Mouse (Mus musculus) midbrain, embryonic 10.5 days (tissue): Measurements from ENCODE around the gene Hist1h2bp. TPM values are rescaled to one million over a fixed set of nuclear protein-coding genes. Genes with fewer than 3 reads are reported as not detected.
"Not testable (repeated sequence)": the region's sequence is repeated elsewhere in the genome, so short reads cannot be mapped to it uniquely, and the experiment has no call there.

Experiments used
- DNase-seq: peaks from one replicate; pipeline ENCODE4 v3.0.0-alpha.2; 2017; ENCODE audit warnings: low spot score
- H3K27ac ChIP-seq: fragments of 300-500 bp; sonication (generic); replicated peaks from 2 replicates; pipeline ENCODE4 v1.5.1; 2016; ENCODE audit warnings: mild to moderate bottlenecking
- H3K27me3 ChIP-seq: fragments of 300-500 bp; sonication (generic); 2 replicates; pipeline ENCODE4 v1.6.1; 2016; ENCODE audit warnings: low read depth, mild to moderate bottlenecking; ENCODE audit not compliant: poor library complexity, severe bottlenecking
- H3K36me3 ChIP-seq: fragments of 300-500 bp; sonication (generic); 2 replicates; pipeline ENCODE4 v1.6.1; 2016; ENCODE audit warnings: mild to moderate bottlenecking, moderate library complexity
- H3K4me1 ChIP-seq: fragments of 300-500 bp; sonication (generic); 2 replicates; pipeline ENCODE4 v1.6.1; 2016
- H3K4me3 ChIP-seq: fragments of 300-500 bp; sonication (generic); 2 replicates; pipeline ENCODE4 v1.5.1; 2016; ENCODE audit warnings: mild to moderate bottlenecking, moderate library complexity
- H3K9me3 ChIP-seq: fragments of 300-500 bp; sonication (generic); replicated peaks from 2 replicates; pipeline ENCODE4 v1.6.1; 2016; ENCODE audit warnings: mild to moderate bottlenecking
- WGBS: fragments of 180-500 bp; shearing (Covaris S2); methylation state at CpG from one replicate; pipeline ENCODE4 v1.1.7; 2016; 5-methylcytosine and 5-hydroxymethylcytosine counted together
- polyA plus RNA-seq: library from polyadenylated mRNA; unstranded; fragments of >200 nt; fragmentation: Nextera tagmentation; extraction: Ambion mirVana; gene quantifications from 2 replicates; pipeline ENCODE4 v1.2.1, GENCODE M21; 2016

Hist1h2bp gene
- polyA plus RNA-seq, 1 experiment from 2014 or later, result 4.2 TPM

- peaks cover 41% of the 10 kb centered on the region for H3K4me1 ChIP-seq
- peak overlapping the region; percentile 76 for H3K4me3 ChIP-seq
- peak overlapping the region; percentile 97 for H3K27ac ChIP-seq
- DNase-seq, result peak; percentile 73
- no peaks in the 10 kb centered on the region for H3K27me3 ChIP-seq
- H3K9me3 ChIP-seq, result no peaks in the 10 kb centered on the region
- H3K36me3 ChIP-seq, result peaks cover 2% of the 10 kb centered on the region; the same call in 1 of the 2 replicates
- WGBS, result 8% methylated on average over 33 of the region's 33 CpGs
These were observed 8.2 kb upstream of the Hist1h2bp start for GRCm38 (mm10) chr13:21778814-21779766.

- DNase-seq, result peak; percentile 82
- Histone ChIP-seq H3K4me3 (peak within 1 kb of the TSS; percentile 76), H3K9me3 (no peaks in the 10 kb centered on the region), H3K4me1 (peaks cover 46% of the 10 kb centered on the region), H3K36me3 (no peaks in the 10 kb centered on the region), H3K27me3 (no peaks in the 10 kb centered on the region), H3K27ac (peak within 1 kb of the TSS; percentile 97)
- under 1% methylated on average over 44 of the region's 44 CpGs for WGBS
These were observed 7.2 kb upstream of the Hist1h2bp start, which contains the start of gene Hist1h1b for GRCm38 (mm10) chr13:21779767-21780731. TSS of gene Hist1h1b (minus strand) at chr13:21780625.

DNA sequence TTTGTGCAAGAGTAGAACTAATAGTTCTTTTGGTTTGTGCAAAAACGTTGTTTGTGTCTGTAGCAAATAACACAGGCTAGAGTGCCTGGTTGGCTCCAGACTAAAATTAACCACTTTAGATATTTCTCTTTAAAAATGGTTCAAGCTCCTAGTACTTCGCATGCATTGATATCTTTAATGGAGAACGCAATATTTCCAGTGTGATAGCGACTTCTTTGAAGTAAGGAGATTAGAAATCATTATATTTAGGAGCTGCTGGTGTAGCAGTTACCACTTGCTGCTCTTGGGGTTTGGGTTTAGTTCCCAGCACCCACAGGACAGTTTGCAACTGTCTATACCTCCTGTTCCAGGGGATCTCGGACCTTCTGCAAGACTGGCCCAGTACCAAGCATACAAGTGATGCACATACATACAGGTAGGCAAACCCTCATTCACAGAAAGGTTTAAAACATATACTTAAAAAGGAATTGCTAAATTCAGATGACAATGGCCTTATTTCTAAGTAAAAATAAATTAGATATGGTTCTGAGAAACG, 6.2 kb upstream of the Hist1h2bp start:
- DNase-seq, result no peak
- peak overlapping the region; percentile 97 for H3K27ac ChIP-seq
- no peaks in the 10 kb centered on the region for H3K9me3 ChIP-seq
- peak overlapping the region; percentile 76 for H3K4me3 ChIP-seq
- peaks cover 56% of the 10 kb centered on the region for H3K4me1 ChIP-seq
- H3K36me3 ChIP-seq, result no peaks in the 10 kb centered on the region
- no peaks in the 10 kb centered on the region for H3K27me3 ChIP-seq
- 43% methylated on average over 6 of the region's 6 CpGs for WGBS

DNA sequence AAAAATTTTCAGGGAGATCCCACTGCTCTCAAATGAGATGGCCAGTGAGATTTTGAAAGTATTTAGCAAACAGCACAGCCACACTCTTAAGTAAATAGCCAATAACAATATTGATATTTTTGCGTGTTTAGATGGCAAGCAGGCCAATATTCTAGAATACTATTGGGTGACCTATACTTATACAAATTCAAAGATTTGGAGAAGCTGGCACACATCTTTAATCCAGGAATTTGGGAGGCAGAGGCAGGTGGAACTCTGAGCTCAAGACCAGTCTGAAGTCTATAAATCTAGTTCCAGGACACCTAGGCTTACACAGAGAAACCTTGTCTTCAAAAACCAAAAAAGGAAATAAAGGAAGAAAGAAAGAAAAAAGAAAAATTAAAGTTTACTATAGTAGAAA, 5.6 kb upstream of the Hist1h2bp start:
- peak overlapping the region; percentile 97 for H3K27ac ChIP-seq
- no peak for DNase-seq

GRCm38 (mm10) chr13:21782361-21783254, 4.7 kb upstream of the Hist1h2bp start:
- Histone ChIP-seq H3K4me1 (peaks cover 59% of the 10 kb centered on the region), H3K4me3 (peak overlapping the region; percentile 59), H3K27ac (peak overlapping the region; percentile 97)
- DNase-seq, result peak; percentile 58
- WGBS, result 1% methylated on average over 19 of the region's 35 CpGs
- H3K27me3 ChIP-seq, H3K9me3 ChIP-seq, H3K36me3 ChIP-seq: not testable (repeated sequence)

More for the DNA sequence above, 5.6 kb upstream of the Hist1h2bp start:
- 91% methylated on average over 1 of the region's 1 CpGs for WGBS
- Histone ChIP-seq H3K36me3 (no peaks in the 10 kb centered on the region), H3K4me1 (peaks cover 62% of the 10 kb centered on the region), H3K27me3 (no peaks in the 10 kb centered on the region), H3K9me3 (no peaks in the 10 kb centered on the region), H3K4me3 (no peak overlapping the region; the same call in 1 of the 2 replicates)

GRCm38 (mm10) chr13:21783255-21783617, 4.0 kb upstream of the Hist1h2bp start, which contains the start of gene Hist1h3i:
TSS of gene Hist1h3i (minus strand) at chr13:21783370.
- peak within 1 kb of the TSS; percentile 59 for H3K4me3 ChIP-seq
- H3K9me3 ChIP-seq, result no peaks in the 10 kb centered on the region
- H3K4me1 ChIP-seq, result peaks cover 58% of the 10 kb centered on the region
- under 1% methylated on average over 17 of the region's 20 CpGs for WGBS
- peak; percentile 59 for DNase-seq
- H3K36me3 ChIP-seq, result no peaks in the 10 kb centered on the region
- peak within 1 kb of the TSS; percentile 97 for H3K27ac ChIP-seq
- no peaks in the 10 kb centered on the region for H3K27me3 ChIP-seq

- H3K27ac ChIP-seq, result peak overlapping the region; percentile 92
- no peaks in the 10 kb centered on the region for H3K36me3 ChIP-seq
- no peaks in the 10 kb centered on the region for H3K9me3 ChIP-seq
- H3K4me3 ChIP-seq, result peak overlapping the region; percentile 59
- H3K4me1 ChIP-seq, result peaks cover 58% of the 10 kb centered on the region
- 3% methylated on average over 9 of the region's 9 CpGs for WGBS
- DNase-seq, result peak; percentile 59
- H3K27me3 ChIP-seq, result no peaks in the 10 kb centered on the region
These were observed 3.5 kb upstream of the Hist1h2bp start for GRCm38 (mm10) chr13:21783734-21784161.

DNA sequence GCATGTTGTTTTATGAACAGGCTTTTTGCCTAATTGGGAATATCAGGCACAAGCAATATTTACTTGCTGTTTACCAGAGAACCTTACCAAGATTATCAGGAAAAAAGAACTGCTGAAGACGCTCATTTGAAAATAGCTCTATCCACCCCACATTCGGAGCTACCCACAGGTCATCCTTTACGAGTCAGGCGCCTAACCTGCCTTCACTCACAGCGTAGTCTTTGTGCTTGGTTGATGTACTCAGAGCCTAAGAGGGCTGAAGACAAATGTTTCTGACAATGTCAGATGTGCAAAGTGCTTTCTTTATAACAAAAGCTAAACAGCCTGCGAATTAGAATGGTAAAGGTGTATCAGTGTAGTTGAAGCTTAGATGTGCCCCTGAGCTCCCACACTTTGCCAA, 3.0 kb upstream of the Hist1h2bp start:
- 20% methylated on average over 6 of the region's 6 CpGs for WGBS
- Histone ChIP-seq H3K9me3 (no peaks in the 10 kb centered on the region), H3K4me1 (peaks cover 63% of the 10 kb centered on the region), H3K27me3 (no peaks in the 10 kb centered on the region), H3K36me3 (no peaks in the 10 kb centered on the region), H3K27ac (peak overlapping the region; percentile 92), H3K4me3 (peak overlapping the region; percentile 59)
- DNase-seq, result no peak

DNA sequence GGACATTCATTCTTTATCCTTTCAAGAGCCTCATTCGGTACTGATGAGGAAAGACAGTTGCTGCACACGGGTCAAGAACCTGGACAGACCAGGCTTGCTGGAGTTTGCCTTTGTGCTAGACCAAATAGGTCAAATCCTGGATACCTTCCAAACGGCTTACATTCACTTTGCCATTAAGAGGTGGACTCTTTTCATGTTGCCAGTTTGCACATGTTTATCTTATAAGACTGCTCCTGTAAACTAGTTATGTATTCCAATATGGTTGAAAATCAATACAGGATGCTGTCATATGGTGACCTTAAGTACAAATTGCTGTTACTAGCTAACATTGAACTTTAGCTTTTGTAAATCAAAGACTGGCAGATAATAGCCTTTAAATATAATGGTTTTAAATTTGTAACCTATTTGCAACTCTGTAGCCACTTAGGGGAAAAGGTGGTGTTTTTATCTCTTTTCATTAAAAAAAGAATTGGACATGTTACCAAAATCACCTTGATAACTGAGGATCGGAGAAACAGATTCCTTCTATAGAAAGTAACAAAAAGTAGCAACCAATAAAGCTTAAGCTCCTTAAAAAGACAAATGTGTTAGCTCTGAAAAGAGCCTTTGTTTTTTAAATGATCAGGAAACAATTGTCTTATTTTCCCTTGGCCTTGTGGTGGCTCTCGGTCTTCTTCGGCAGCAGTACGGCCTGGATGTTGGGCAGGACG, 917 bp upstream of the Hist1h2bp start:
- 5% methylated on average over 8 of the region's 8 CpGs for WGBS
- H3K4me1 ChIP-seq, result peaks cover 63% of the 10 kb centered on the region
- H3K27ac ChIP-seq, result peak overlapping the region; percentile 92
- H3K4me3 ChIP-seq, result peak overlapping the region; percentile 55
- no peaks in the 10 kb centered on the region for H3K9me3 ChIP-seq
- DNase-seq, result peak; percentile 48
- no peaks in the 10 kb centered on the region for H3K36me3 ChIP-seq
- no peaks in the 10 kb centered on the region for H3K27me3 ChIP-seq

DNA sequence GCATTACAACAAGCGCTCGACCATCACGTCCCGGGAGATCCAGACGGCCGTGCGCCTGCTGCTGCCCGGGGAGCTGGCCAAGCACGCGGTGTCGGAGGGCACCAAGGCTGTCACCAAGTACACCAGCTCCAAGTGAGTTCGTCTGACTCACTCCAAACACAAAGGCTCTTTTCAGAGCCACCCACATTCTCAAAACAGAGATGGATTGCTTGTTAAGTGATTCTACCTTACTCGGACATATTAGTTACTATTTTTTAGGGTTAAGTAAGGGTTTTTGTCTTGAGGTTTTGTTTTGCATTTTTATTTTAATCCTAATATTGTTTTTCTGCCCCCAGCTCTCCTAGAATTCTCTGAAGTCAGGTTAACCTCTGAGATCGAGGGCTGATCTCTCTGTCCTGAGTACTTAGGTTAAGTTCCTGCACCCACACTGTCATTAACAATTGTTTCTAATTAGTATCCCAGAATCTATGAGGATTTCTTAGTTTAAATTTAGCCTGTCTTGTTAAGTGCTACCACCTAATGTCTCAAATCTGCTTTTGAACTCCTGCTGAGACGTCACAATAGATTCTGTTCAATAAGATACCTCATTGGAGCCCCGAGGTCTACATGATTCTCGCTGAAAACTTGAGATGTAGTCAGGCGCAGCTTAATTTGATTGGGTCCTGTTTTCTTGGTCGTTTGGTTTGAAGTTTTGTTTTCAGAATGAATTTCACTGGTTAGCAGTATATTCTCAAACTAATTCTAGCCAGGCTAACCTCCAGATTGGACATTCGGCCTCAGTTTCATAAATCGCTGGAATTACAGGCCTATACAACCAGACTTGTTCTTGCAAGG, 716 bp downstream of the Hist1h2bp start:
- H3K27me3 ChIP-seq, result no peaks in the 10 kb centered on the region
- H3K36me3 ChIP-seq, result no peaks in the 10 kb centered on the region
- 11% methylated on average over 17 of the region's 21 CpGs for WGBS
- peak overlapping the region; percentile 55 for H3K4me3 ChIP-seq
- H3K27ac ChIP-seq, result peak overlapping the region; percentile 87
- no peaks in the 10 kb centered on the region for H3K9me3 ChIP-seq
- DNase-seq, result peak; percentile 20
- H3K4me1 ChIP-seq, result peaks cover 56% of the 10 kb centered on the region
